Mouse (Mus musculus) lung, postnatal 0 days (tissue): Measurements from ENCODE around the gene Gm21915. TPM values are rescaled to one million over a fixed set of nuclear protein-coding genes. Genes with fewer than 3 reads are reported as not detected.

Source experiments
- ATAC-seq: fragments of 200-750 bp; cut with Nextera tagmentation; 2 replicates; pipeline ENCODE4 v1.8.0; 2017; ENCODE audit warnings: moderate library complexity
- DNase-seq: peaks from one replicate; pipeline ENCODE4 v3.0.0-alpha.2; 2016; ENCODE audit warnings: low spot score
- H3K27ac ChIP-seq: fragments of 300-500 bp; sonication (generic); 2 replicates; pipeline ENCODE4 v1.5.1; 2014; ENCODE audit warnings: antibody characterized with exemption, mild to moderate bottlenecking, low read length, mixed read lengths
- H3K27me3 ChIP-seq: fragments of 300-500 bp; sonication (generic); replicated peaks from 2 replicates; pipeline ENCODE4 v1.6.1; 2014; ENCODE audit warnings: low read length, mixed read lengths; ENCODE audit not compliant: insufficient read depth
- H3K36me3 ChIP-seq: fragments of 300-500 bp; sonication (generic); 2 replicates; pipeline ENCODE4 v1.6.1; 2014; ENCODE audit warnings: low read length, mixed read lengths; ENCODE audit not compliant: insufficient read depth
- H3K4me1 ChIP-seq: fragments of 300-500 bp; sonication (generic); 2 replicates; pipeline ENCODE4 v1.6.1; 2014; ENCODE audit warnings: antibody characterized with exemption, low read depth, low read length, mixed read lengths; ENCODE audit not compliant: insufficient read depth
- H3K4me2 ChIP-seq: fragments of 300-500 bp; sonication (generic); replicated peaks from 2 replicates; pipeline ENCODE4 v1.6.1; 2014; ENCODE audit warnings: low read depth, mild to moderate bottlenecking, low read length, moderate library complexity, mixed read lengths
- H3K4me3 ChIP-seq: fragments of 300-500 bp; sonication (generic); 2 replicates; pipeline ENCODE4 v1.5.1; 2014; ENCODE audit warnings: low read depth, low read length
- H3K9ac ChIP-seq: fragments of 300-500 bp; sonication (generic); replicated peaks from 2 replicates; pipeline ENCODE4 v1.6.1; 2014; ENCODE audit warnings: low read depth, mild to moderate bottlenecking
- H3K9me3 ChIP-seq: fragments of 300-500 bp; sonication (generic); 2 replicates; pipeline ENCODE4 v1.6.1; 2016; ENCODE audit warnings: low read length, mixed read lengths
- CTCF ChIP-seq: IDR thresholded peaks from 2 replicates; pipeline ENCODE4 v1.5.1; 2016; ENCODE audit warnings: antibody characterized with exemption, mild to moderate bottlenecking
- EP300 ChIP-seq: IDR thresholded peaks from 2 replicates; pipeline ENCODE4 v1.6.1; 2016; ENCODE audit warnings: antibody characterized with exemption, mild to moderate bottlenecking, control low read depth
- WGBS: fragments of 180-500 bp; shearing (Covaris S2); extraction: QIAGEN DNeasy Blood & Tissue Kit; methylation state at CpG from one replicate; pipeline ENCODE4 v1.1.7; 2014; 5-methylcytosine and 5-hydroxymethylcytosine counted together
- polyA plus RNA-seq: library from polyadenylated mRNA; unstranded; fragments of >200 nt; fragmentation: Nextera tagmentation; extraction: Ambion mirVana; gene quantifications from 2 replicates; pipeline ENCODE4 v1.2.1, GENCODE M21; 2015

Gm21915 gene
- polyA plus RNA-seq, 1 experiment from 2014 or later = not detected

DNA sequence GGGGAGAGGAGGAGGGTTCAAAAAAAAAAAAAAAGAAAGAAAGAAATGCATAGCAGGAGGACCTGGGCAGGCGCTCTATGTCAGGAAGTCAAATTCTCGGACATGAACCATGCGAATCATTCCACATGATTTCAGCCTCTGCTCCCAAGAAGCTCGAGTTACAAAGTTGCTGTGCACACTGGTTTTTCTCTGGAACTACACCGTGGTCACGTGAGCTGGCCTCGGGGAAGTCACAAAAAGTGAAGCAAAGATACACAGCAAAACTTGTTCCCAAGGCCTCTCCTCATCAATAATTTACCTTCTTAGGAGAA is 47.4 kb downstream of the Gm21915 start:
- no peaks in the 10 kb centered on the region for H3K4me1 ChIP-seq

More for the DNA sequence above, 47.4 kb downstream of the Gm21915 start:
- TF ChIP-seq EP300 (no peak), CTCF (no peak)
- H3K36me3 ChIP-seq = no peaks in the 10 kb centered on the region
- no peaks in the 10 kb centered on the region for H3K9me3 ChIP-seq
- whole genome bisulfite sequencing = 15% methylated on average over 7 of the region's 7 CpGs
- DNase-seq (no peak), ATAC-seq (no peak)
- no peaks in the 10 kb centered on the region for H3K27me3 ChIP-seq
- no peak overlapping the region for H3K4me2 ChIP-seq
- H3K4me3 ChIP-seq = no peak overlapping the region
- no peak overlapping the region for H3K27ac ChIP-seq
- H3K9ac ChIP-seq = no peak overlapping the region

Other genes with a start within 250 kb of the Gm21915 start
- gene Gramd1b, start 139.2 kb upstream of the Gm21915 start, polyA plus RNA-seq = 2.2 and 3.0 TPM in 2 replicates
- gene Clmp, start 15.3 kb downstream of the Gm21915 start, polyA plus RNA-seq = 11.9 and 12.5 TPM in 2 replicates
- 956 and 1,427 TPM in 2 replicates for gene Hspa8, start 130.4 kb downstream of the Gm21915 start, polyA plus RNA-seq
- gene Bsx, start 203.5 kb downstream of the Gm21915 start, polyA plus RNA-seq = not detected in 2 replicates